Mouse (Mus musculus): ENCODE data around the gene Rnd3. TPM values are rescaled to one million over a fixed set of nuclear protein-coding genes. Genes with fewer than 3 reads are reported as not detected.

Gene Rnd3
- polyA plus RNA-seq, 1 experiment from 2014 or later: 151 TPM

- Histone ChIP-seq H3K4me2 (replicated peaks) (peak overlapping the region; percentile 62), H3K36me3 (no peaks in the 10 kb centered on the region), H3K9me3 (no peaks in the 10 kb centered on the region), H3K27me3 (no peaks in the 10 kb centered on the region), H3K27ac (replicated peaks) (peak overlapping the region; percentile 92), H3K4me3 (peak overlapping the region; percentile 85), H3K9ac (replicated peaks) (peak overlapping the region; percentile 94), H3K4me1 (peaks cover 39% of the 10 kb centered on the region)
- WGBS: under 1% methylated on average over 18 of the region's 18 CpGs
- peak; percentile 64 for ATAC-seq (replicated peaks)
These were observed 2.0 kb downstream of the Rnd3 start for GRCm38 (mm10) chr2:51146871-51147317.

GRCm38 (mm10) chr2:51145838-51146470, 3.0 kb downstream of the Rnd3 start:
- WGBS: under 1% methylated on average over 7 of the region's 7 CpGs
- peak overlapping the region; percentile 85 for H3K4me3 ChIP-seq
- H3K27me3 ChIP-seq: no peaks in the 10 kb centered on the region

GRCm38 (mm10) chr2:51144380-51145120, 4.4 kb downstream of the Rnd3 start:
- ATAC-seq (replicated peaks): no peak
- H3K4me1 ChIP-seq: peaks cover 60% of the 10 kb centered on the region
- H3K27ac ChIP-seq (replicated peaks): peak overlapping the region; percentile 46
- H3K27me3 ChIP-seq: no peaks in the 10 kb centered on the region
- peak overlapping the region; percentile 28 for H3K4me3 ChIP-seq
- 31% methylated on average over 6 of the region's 6 CpGs for WGBS
- H3K4me2 ChIP-seq (replicated peaks): peak overlapping the region; percentile 62
- no peaks in the 10 kb centered on the region for H3K9me3 ChIP-seq
- no peaks in the 10 kb centered on the region for H3K36me3 ChIP-seq
- peak overlapping the region; percentile 36 for H3K9ac ChIP-seq (replicated peaks)

More at GRCm38 (mm10) chr2:51145838-51146470, 3.0 kb downstream of the Rnd3 start:
- Histone ChIP-seq H3K9me3 (no peaks in the 10 kb centered on the region), H3K36me3 (no peaks in the 10 kb centered on the region), H3K4me2 (replicated peaks) (peak overlapping the region; percentile 62), H3K9ac (replicated peaks) (peak overlapping the region; percentile 94), H3K4me1 (peaks cover 47% of the 10 kb centered on the region), H3K27ac (replicated peaks) (peak overlapping the region; percentile 92)
- ATAC-seq (replicated peaks): peak; percentile 15; the same call in 1 of the 2 replicates

- Histone ChIP-seq H3K27me3 (no peaks in the 10 kb centered on the region), H3K9ac (replicated peaks) (no peak overlapping the region), H3K4me3 (no peak overlapping the region), H3K4me2 (replicated peaks) (peak overlapping the region; percentile 2; the same call in 1 of the 2 replicates), H3K36me3 (no peaks in the 10 kb centered on the region), H3K27ac (replicated peaks) (no peak overlapping the region), H3K9me3 (no peaks in the 10 kb centered on the region), H3K4me1 (peaks cover 77% of the 10 kb centered on the region)
- no peak for ATAC-seq (replicated peaks)
- 42% methylated on average over 1 of the region's 1 CpGs for WGBS
These were observed 6.5 kb downstream of the Rnd3 start for GRCm38 (mm10) chr2:51142422-51142821.

- Histone ChIP-seq H3K27me3 (no peaks in the 10 kb centered on the region), H3K4me1 (peaks cover 80% of the 10 kb centered on the region), H3K9me3 (no peaks in the 10 kb centered on the region), H3K4me3 (peak overlapping the region; percentile 26), H3K36me3 (peaks cover 4% of the 10 kb centered on the region), H3K4me2 (replicated peaks) (peak overlapping the region; percentile 46), H3K9ac (replicated peaks) (no peak overlapping the region), H3K27ac (replicated peaks) (no peak overlapping the region)
- no peak for ATAC-seq (replicated peaks)
- 45% methylated on average over 3 of the region's 3 CpGs for WGBS
These were observed 7.6 kb downstream of the Rnd3 start for GRCm38 (mm10) chr2:51141345-51141744.

- ATAC-seq (replicated peaks): peak; percentile 59
- Histone ChIP-seq H3K36me3 (peaks cover 13% of the 10 kb centered on the region), H3K4me3 (peak overlapping the region; percentile 26), H3K27me3 (no peaks in the 10 kb centered on the region), H3K9me3 (no peaks in the 10 kb centered on the region), H3K27ac (replicated peaks) (peak overlapping the region; percentile 36), H3K4me2 (replicated peaks) (peak overlapping the region; percentile 46), H3K9ac (replicated peaks) (peak overlapping the region; percentile 37), H3K4me1 (peaks cover 78% of the 10 kb centered on the region)
- under 1% methylated on average over 8 of the region's 8 CpGs for WGBS
These were observed 8.4 kb downstream of the Rnd3 start for GRCm38 (mm10) chr2:51140486-51140885.

- Histone ChIP-seq H3K4me1 (peaks cover 74% of the 10 kb centered on the region), H3K36me3 (peaks cover 15% of the 10 kb centered on the region), H3K9ac (replicated peaks) (peak overlapping the region; percentile 37; the same call in 1 of the 2 replicates), H3K27me3 (no peaks in the 10 kb centered on the region), H3K4me2 (replicated peaks) (peak overlapping the region; percentile 46), H3K27ac (replicated peaks) (0 out of 2 replicates have a peak overlapping the region, but pooled peaks have one; percentile 15), H3K9me3 (no peaks in the 10 kb centered on the region), H3K4me3 (peak overlapping the region; percentile 26)
- ATAC-seq (replicated peaks): no peak
- WGBS: 2% methylated on average over 6 of the region's 6 CpGs
These were observed 8.9 kb downstream of the Rnd3 start for GRCm38 (mm10) chr2:51139912-51140446.

- Histone ChIP-seq H3K27me3 (no peaks in the 10 kb centered on the region), H3K4me3 (no peak overlapping the region), H3K36me3 (peaks cover 21% of the 10 kb centered on the region), H3K27ac (replicated peaks) (peak overlapping the region; percentile 62; the same call in 1 of the 2 replicates), H3K9me3 (no peaks in the 10 kb centered on the region), H3K9ac (replicated peaks) (no peak overlapping the region), H3K4me2 (replicated peaks) (peak overlapping the region; percentile 22), H3K4me1 (peaks cover 68% of the 10 kb centered on the region)
- ATAC-seq (replicated peaks): peak; percentile 62; the same call in 1 of the 2 replicates
- 4% methylated on average over 5 of the region's 5 CpGs for WGBS
These were observed 9.5 kb downstream of the Rnd3 start for GRCm38 (mm10) chr2:51139218-51139911.

GRCm38 (mm10) chr2:51137726-51138125, 11.2 kb downstream of the Rnd3 start:
- Histone ChIP-seq H3K27me3 (no peaks in the 10 kb centered on the region), H3K4me3 (no peak overlapping the region), H3K27ac (replicated peaks) (no peak overlapping the region), H3K9ac (replicated peaks) (no peak overlapping the region), H3K4me1 (peaks cover 51% of the 10 kb centered on the region), H3K4me2 (replicated peaks) (no peak overlapping the region), H3K9me3 (no peaks in the 10 kb centered on the region), H3K36me3 (peaks cover 38% of the 10 kb centered on the region)
- no peak for ATAC-seq (replicated peaks)
- 66% methylated on average over 4 of the region's 4 CpGs for WGBS

- no peak overlapping the region for H3K4me3 ChIP-seq
- H3K27ac ChIP-seq (replicated peaks): no peak overlapping the region
- H3K4me1 ChIP-seq: 0 out of 2 replicates have a peak, but pooled peaks cover 2% of the 10 kb centered on the region
- 94% methylated on average over 20 of the region's 20 CpGs for WGBS
- H3K9me3 ChIP-seq: no peaks in the 10 kb centered on the region
- no peak overlapping the region for H3K4me2 ChIP-seq (replicated peaks)
- no peaks in the 10 kb centered on the region for H3K27me3 ChIP-seq
- no peak overlapping the region for H3K9ac ChIP-seq (replicated peaks)
- peaks cover 65% of the 10 kb centered on the region for H3K36me3 ChIP-seq
- ATAC-seq (replicated peaks): no peak
These were observed 16.7 kb downstream of the Rnd3 start for GRCm38 (mm10) chr2:51132181-51132580.

- H3K27ac ChIP-seq (replicated peaks): no peak overlapping the region
- H3K4me2 ChIP-seq (replicated peaks): no peak overlapping the region
- no peaks in the 10 kb centered on the region for H3K4me1 ChIP-seq
These were observed 20.8 kb downstream of the Rnd3 start for GRCm38 (mm10) chr2:51128090-51128489.

More at GRCm38 (mm10) chr2:51128090-51128489, 20.8 kb downstream of the Rnd3 start:
- no peak for ATAC-seq (replicated peaks)
- Histone ChIP-seq H3K9me3 (no peaks in the 10 kb centered on the region), H3K9ac (replicated peaks) (no peak overlapping the region), H3K36me3 (peaks cover 31% of the 10 kb centered on the region), H3K4me3 (no peak overlapping the region), H3K27me3 (no peaks in the 10 kb centered on the region)
- 71% methylated on average over 4 of the region's 4 CpGs for WGBS

All from forebrain, embryonic 15.5 days (tissue).